Mouse (Mus musculus) left cerebral cortex, postnatal 10 days (tissue): ENCODE measurements around the gene Slc35b1. TPM values are rescaled to one million over a fixed set of nuclear protein-coding genes. Genes with fewer than 3 reads are reported as not detected.
"Not testable (repeated sequence)": the region's sequence is repeated elsewhere in the genome, so short reads cannot be mapped to it uniquely, and the experiment has no call there.

ENCODE experiments used
- DNase-seq, 2 experiments: peaks; one replicate each; pipeline ENCODE4 v3.0.0; 2021 to 2022; ENCODE audit warnings: low spot score in 2 of 2, mixed read lengths in 1 of 2; ENCODE audit errors: extremely low spot score in 1 of 2
- intact Hi-C: fragments of 180-260 bp; cut with DNase I; formaldehyde crosslinking; loops from one replicate; pipeline ENCODE4 v1.15.1; 2025
- total RNA-seq, 2 experiments: library from RNA; stranded (reverse); gene quantifications; 2 replicates each; pipeline ENCODE4 v1.2.3; 2021

Gene Slc35b1
- total RNA-seq, 2 experiments from 2014 or later = 78.8 to 79.4 TPM

DNA sequence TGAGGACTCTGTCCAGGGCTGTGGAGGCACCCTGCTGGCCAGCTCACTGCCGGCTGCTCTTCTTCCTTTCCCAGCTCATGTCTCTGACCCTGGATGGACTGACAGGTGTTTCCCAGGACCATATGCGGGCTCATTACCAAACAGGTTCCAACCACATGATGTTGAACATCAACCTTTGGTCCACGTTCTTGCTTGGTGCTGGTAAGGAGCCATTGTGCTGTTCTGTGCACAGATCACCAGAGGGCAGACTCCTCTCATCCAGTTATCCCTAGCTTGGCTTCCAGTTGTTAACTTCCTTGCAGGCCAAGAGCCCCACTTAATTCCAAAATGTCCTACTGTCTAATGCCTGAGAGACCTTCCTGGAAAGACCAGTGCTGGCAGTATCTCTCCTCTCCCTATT, 4.5 kb downstream of the Slc35b1 start:
- intact Hi-C loops = loop anchor here (10.0 kb wide), 1 partner anchor 256 kb away; no protein-coding TSS in a partner anchor
- no peak for DNase-seq

GRCm38 (mm10) chr11:95390420-95390819, 5.9 kb downstream of the Slc35b1 start:
- intact Hi-C loops = no loop called here
- no peak for DNase-seq

GRCm38 (mm10) chr11:95391201-95391600, 6.7 kb downstream of the Slc35b1 start:
- no peak for DNase-seq
- intact Hi-C loops = no loop called here

- no peak for DNase-seq
These were observed 7.3 kb downstream of the Slc35b1 start for GRCm38 (mm10) chr11:95391743-95392142.

GRCm38 (mm10) chr11:95392223-95392667, 7.8 kb downstream of the Slc35b1 start:
- intact Hi-C loops = no loop called here
- peak; percentile 71 to 76 for DNase-seq

More at GRCm38 (mm10) chr11:95391743-95392142, 7.3 kb downstream of the Slc35b1 start:
- intact Hi-C loops = no loop called here

DNA sequence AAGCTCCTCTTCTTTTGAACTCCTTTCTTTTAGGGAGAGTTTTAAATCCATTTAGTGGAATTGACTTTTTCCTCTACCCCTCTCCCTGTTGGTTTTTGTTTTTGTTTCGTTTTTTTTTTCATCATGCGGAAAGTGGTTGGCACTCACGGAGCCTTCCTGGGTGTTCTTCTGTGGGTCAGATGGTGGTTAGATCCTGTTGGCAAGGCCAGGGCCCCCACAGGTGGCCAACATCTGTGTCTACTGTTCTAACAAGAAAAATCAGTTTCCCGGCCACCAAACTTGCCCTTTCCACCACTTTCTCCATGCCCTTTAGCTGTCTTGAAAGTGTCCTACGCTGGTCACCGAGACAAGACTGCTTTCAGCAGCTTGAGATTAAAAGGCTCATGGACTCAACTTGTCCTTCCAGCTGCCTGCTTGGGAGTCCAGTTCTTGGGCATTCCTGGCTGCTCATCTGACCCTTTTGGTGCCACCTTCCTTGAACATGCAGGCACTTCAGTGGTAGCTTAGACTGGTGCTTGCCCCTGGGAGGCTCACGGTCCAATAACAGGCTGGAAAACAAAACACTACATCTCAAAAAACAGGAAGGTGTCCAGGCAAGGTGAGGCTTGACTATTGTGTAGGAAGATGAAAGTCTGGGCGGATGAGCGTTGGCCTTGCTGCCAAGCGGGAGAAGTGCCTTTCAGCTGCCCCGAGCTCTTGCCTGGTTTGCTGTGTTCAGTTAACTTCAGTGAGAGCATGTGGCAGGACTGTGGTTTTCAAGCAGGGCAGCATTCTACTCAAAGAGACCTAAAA, 8.4 kb downstream of the Slc35b1 start:
- no peak for DNase-seq
- intact Hi-C loops = no loop called here

GRCm38 (mm10) chr11:95393500-95393816, 9.0 kb downstream of the Slc35b1 start:
- intact Hi-C loops = no loop called here
- no peak for DNase-seq

GRCm38 (mm10) chr11:95394112-95394511, 9.6 kb downstream of the Slc35b1 start:
- intact Hi-C loops = no loop called here
- DNase-seq = no peak

GRCm38 (mm10) chr11:95396548-95396947, 12.1 kb downstream of the Slc35b1 start:
- intact Hi-C loops = loop anchor here (5.0 kb wide), 1 partner anchor 81 kb away; no protein-coding TSS in a partner anchor
- no peak for DNase-seq

DNA sequence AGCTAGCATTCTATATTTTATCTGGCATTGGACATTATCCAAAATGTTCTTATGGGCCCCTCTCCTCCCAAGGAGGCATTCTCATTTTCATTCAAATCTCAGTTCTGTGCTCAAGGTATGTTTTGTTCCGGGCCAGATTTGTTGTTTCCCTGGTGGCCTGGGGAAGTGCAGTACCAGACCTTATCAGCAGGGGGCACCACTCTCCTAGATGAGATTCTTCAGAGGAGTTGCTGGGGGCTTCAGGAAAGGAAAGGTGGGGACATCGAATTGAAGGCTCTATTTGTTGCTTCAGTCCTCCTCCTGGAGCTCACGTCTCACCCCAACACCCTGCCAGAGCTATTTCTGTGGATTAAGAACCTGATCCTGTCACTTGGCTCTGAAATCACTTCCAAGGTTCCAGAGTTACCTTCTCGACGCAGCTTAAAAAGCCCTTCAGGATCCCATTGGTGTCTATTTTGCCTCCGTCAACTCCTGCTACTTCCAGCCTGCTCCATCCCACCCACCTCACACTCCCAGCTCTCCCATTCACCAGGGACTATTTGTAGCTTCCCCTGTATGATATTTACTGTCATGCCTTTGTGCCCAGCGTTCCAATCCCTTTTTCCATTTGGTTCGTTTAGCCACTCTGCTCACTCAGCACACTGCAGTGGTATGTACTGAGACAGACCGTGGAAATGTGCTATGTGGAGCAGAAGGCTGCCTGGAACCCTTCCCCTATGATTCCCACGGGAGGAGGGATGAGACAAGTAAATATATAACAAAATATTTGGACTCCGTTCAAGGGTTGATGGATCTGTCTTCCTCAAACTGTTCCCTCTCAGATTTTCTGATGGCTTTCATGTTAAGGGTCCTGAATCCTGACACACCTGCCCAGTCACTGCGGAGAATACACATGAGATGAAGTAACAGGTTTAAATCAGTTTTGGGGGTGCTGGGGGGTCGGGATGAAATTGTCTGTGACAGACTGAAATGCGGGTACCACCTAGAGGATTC, 13.6 kb downstream of the Slc35b1 start:
- DNase-seq = peak; percentile 72
- intact Hi-C loops = loop anchor here (2.0 to 5.0 kb wide), 2 partner anchors 79 to 123 kb away; no protein-coding TSS in a partner anchor

GRCm38 (mm10) chr11:95399520-95400020, 15.1 kb downstream of the Slc35b1 start:
- no peak for DNase-seq
- intact Hi-C loops = loop anchor here (2.0 to 5.0 kb wide), 2 partner anchors 78 to 121 kb away; no protein-coding TSS in a partner anchor

DNA sequence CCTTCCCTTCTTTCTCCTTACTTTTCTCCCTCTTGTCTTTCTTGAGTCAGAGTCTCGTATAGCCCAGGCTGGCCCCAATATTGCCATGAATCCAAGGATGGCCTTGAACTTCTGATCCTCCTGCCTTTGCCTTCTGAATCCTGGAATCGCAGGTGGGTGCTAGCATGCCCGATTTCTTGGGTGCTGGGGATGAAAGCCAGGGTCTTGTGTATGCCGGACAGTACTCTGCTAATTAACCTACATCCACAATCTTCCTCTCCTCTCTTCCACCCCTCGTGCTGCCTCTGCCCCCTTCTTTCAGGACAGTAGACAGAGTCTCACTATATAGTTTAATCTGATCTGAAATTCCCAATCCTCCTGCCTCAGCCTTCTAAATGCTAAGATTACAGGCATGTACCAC, 17.1 kb downstream of the Slc35b1 start:
- intact Hi-C loops = no loop called here
- DNase-seq = no peak

GRCm38 (mm10) chr11:95402196-95402595, 17.7 kb downstream of the Slc35b1 start:
- intact Hi-C loops = no loop called here
- no peak for DNase-seq

- DNase-seq = no peak
- intact Hi-C loops = no loop called here
These were observed 18.2 kb downstream of the Slc35b1 start for GRCm38 (mm10) chr11:95402658-95403101.

DNA sequence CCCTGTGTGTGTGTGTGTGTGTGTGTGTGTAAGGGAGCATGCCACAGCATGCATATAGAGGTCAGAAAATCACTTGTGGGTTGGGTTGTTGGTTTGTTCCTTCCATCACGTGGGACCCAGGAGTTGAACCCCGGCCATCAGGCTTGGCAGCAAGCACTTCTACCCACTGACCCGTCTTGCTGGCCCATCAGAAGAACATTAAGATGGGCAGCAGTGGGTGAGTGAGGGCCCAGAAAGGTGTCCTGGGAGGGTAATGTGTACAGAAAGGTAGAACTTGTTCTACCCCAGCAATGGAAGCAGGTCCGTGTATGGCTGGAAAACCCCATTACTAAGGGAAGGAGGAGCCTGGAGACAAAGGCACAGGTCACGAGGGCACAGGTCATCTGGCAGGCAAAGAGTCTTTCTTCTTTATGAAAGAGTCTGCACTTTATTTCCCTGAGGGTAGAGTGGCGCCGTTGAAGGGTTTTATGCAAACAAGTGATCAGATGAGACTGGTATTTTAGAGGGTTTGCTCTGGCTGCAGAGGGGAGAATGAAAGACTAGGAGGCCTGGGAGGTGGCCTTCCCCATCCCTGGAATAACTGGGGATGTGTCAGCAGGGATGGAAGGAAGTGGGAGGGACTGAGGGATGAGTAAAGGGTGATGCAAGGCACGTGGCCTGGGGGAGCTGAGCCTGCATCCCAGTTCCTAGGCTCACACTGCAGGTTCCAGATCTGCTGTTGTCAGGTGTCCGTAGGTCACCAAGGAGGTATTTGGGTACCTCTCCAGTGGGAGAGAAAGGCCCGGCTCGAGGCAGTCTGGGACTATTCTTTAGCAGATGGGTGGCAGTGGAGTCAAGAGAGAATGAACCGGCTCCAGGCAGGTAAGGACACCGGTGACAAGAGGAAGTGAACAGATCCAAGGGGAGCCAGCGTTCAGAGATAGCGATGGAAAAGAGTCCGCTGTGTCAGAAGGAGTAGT, 19.2 kb downstream of the Slc35b1 start:
- intact Hi-C loops = no loop called here
- no peak for DNase-seq

DNA sequence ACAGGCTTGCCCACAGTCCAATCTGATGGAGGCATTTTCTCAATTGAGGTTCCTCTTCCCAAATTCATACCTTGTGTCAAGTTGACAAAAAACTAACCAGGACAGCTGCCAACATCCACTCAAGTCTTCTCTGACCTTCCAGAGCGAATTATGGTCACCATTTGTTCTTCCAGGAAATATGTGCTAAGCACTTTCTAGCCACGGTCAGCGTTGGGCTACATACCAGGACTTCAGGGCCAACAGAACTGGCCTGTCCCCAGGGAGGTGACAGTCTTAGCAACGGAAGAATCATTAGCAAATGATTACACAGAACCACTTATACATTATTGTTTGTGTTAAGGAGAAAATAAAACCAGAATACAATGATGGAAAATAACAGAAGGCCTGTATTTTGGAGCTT, 21.3 kb downstream of the Slc35b1 start:
- intact Hi-C loops = no loop called here
- no peak for DNase-seq

- DNase-seq, intact Hi-C loops: not testable (repeated sequence)
These were observed 21.9 kb downstream of the Slc35b1 start for GRCm38 (mm10) chr11:95406398-95406797.

DNA sequence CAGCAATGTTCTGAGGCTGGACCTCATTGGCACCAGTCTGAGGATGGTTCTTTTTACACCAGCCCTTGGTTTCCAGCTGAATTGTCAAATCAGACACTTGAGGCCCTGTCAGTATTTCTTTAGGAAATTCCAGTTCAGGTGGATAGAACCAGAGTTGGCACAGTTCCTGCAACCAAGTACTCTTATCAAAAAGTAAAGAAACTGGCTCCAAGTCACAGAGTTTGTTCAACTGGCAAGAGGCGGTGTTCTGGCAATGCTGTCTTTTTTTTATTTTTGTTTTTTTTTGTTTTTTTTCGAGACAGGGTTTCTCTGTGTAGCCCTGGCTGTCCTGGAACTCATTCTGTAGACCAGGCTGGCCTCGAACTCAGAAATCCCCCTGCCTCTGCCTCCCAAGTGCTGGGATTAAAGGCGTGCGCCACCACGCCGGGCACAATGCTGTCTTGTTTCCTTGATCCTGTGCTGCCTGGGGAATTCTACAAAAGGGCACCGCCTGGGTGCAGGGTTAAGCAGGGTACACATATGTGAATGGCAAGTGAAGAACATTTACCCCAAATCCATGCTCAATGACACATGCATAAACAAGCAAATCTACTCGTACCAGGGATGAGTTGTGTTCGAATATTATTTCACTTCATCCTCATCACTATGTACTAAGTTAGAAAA, 25.1 kb downstream of the Slc35b1 start:
- intact Hi-C loops = no loop called here
- no peak for DNase-seq
